Mouse (Mus musculus) forebrain, postnatal 0 days (tissue): ENCODE results near the gene Ccno. TPM values are rescaled to one million over a fixed set of nuclear protein-coding genes. Genes with fewer than 3 reads are reported as not detected.

Experiments
- ATAC-seq: fragments of 200-750 bp; cut with Nextera tagmentation; 2 replicates; pipeline ENCODE4 v1.8.0; 2017; ENCODE audit warnings: mild to moderate bottlenecking, moderate library complexity
- DNase-seq: peaks from one replicate; pipeline ENCODE4 v3.0.0-alpha.2; 2015
- H3K27ac ChIP-seq: fragments of 300-500 bp; sonication (generic); 2 replicates; pipeline ENCODE4 v1.5.1; 2014; ENCODE audit warnings: low read depth, mild to moderate bottlenecking, antibody characterized with exemption, low read length, moderate library complexity, mixed read lengths
- H3K27me3 ChIP-seq: fragments of 300-500 bp; sonication (generic); 2 replicates; pipeline ENCODE4 v1.6.1; 2014; ENCODE audit warnings: mild to moderate bottlenecking, low read length, mixed read lengths; ENCODE audit not compliant: insufficient read depth
- H3K36me3 ChIP-seq: fragments of 300-500 bp; sonication (generic); 2 replicates; pipeline ENCODE4 v1.6.1; 2014; ENCODE audit warnings: mild to moderate bottlenecking, moderate library complexity; ENCODE audit not compliant: insufficient read depth
- H3K4me1 ChIP-seq: fragments of 300-500 bp; sonication (generic); 2 replicates; pipeline ENCODE4 v1.6.1; 2014; ENCODE audit warnings: antibody characterized with exemption; ENCODE audit not compliant: insufficient read depth
- H3K4me2 ChIP-seq: fragments of 300-500 bp; sonication (generic); 2 replicates; pipeline ENCODE4 v1.6.1; 2014; ENCODE audit warnings: low read depth, mild to moderate bottlenecking, moderate library complexity
- H3K4me3 ChIP-seq: fragments of 300-500 bp; sonication (generic); 2 replicates; pipeline ENCODE4 v1.5.1; 2014; ENCODE audit warnings: low read depth, low read length, mixed read lengths
- H3K9ac ChIP-seq: fragments of 300-500 bp; sonication (generic); 2 replicates; pipeline ENCODE4 v1.6.1; 2014; ENCODE audit warnings: mild to moderate bottlenecking
- H3K9me3 ChIP-seq: fragments of 300-500 bp; sonication (generic); 2 replicates; pipeline ENCODE4 v1.6.1; 2016; ENCODE audit warnings: low read length
- CTCF ChIP-seq: sonication (generic); IDR thresholded peaks from 2 replicates; pipeline ENCODE4 v1.5.1; 2016; ENCODE audit warnings: antibody characterized with exemption, control low read depth, low read depth
- WGBS: fragments of 180-500 bp; shearing (Covaris S2); extraction: QIAGEN DNeasy Blood & Tissue Kit; methylation state at CpG from one replicate; pipeline ENCODE4 v1.1.7; 2014; 5-methylcytosine and 5-hydroxymethylcytosine counted together
- polyA plus RNA-seq: library from polyadenylated mRNA; unstranded; fragments of >200 nt; fragmentation: Nextera tagmentation; extraction: Ambion mirVana; gene quantifications from 2 replicates; pipeline ENCODE4 v1.2.1, GENCODE M21; 2015
- total RNA-seq: library from RNA; depleted of rRNA; stranded (reverse); fragments of >200 nt; gene quantifications from 2 replicates; pipeline ENCODE4 v1.2.3, GENCODE M21; 2014

Gene Ccno
- total and polyA plus RNA-seq, 2 experiments from 2014 or later, result 3.0 to 3.3 TPM

DNA sequence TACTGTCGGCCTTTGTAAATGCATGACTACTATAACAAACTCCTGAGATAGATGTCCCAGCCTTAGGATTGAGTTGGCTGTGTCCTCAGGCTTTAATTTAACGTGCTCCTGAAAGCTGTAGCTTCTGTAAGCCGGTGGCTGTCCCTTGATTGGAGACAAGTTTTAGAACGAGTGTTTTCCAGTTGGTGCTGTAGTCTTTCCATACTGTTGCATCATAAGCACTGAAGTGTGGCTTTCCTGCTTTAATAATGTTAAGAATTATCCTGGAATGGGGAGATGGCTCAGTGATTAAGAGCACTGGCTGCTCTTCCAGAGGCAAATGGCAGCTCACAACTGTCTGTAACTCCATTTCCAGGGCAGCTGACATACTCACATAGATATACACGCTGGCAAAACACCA is 20.3 kb upstream of the Ccno start:
- no peak overlapping the region for H3K4me2 ChIP-seq
- WGBS, result 94% methylated on average over 5 of the region's 5 CpGs
- no peak overlapping the region for H3K4me3 ChIP-seq
- no peaks in the 10 kb centered on the region for H3K9me3 ChIP-seq
- DNase-seq (no peak), ATAC-seq (no peak)
- no peaks in the 10 kb centered on the region for H3K27me3 ChIP-seq
- no peaks in the 10 kb centered on the region for H3K4me1 ChIP-seq
- H3K9ac ChIP-seq, result no peak overlapping the region
- no peak overlapping the region for H3K27ac ChIP-seq
- TF ChIP-seq CTCF, result no peak
- H3K36me3 ChIP-seq, result peaks cover 52% of the 10 kb centered on the region

GRCm38 (mm10) chr13:112976720-112977119 is 10.9 kb upstream of the Ccno start:
- ATAC-seq, result no peak
- Histone ChIP-seq H3K4me3 (no peak overlapping the region), H3K27me3 (no peaks in the 10 kb centered on the region; the same call in 1 of the 2 replicates), H3K4me1 (no peaks in the 10 kb centered on the region), H3K36me3 (no peaks in the 10 kb centered on the region), H3K9ac (no peak overlapping the region), H3K9me3 (no peaks in the 10 kb centered on the region), H3K27ac (no peak overlapping the region), H3K4me2 (no peak overlapping the region)
- WGBS, result 44% methylated on average over 10 of the region's 10 CpGs
- no peak for DNase-seq
- no peak for TF ChIP-seq CTCF

GRCm38 (mm10) chr13:112985605-112986450 is 1.8 kb upstream of the Ccno start:
- Histone ChIP-seq H3K4me3 (no peak overlapping the region), H3K36me3 (no peaks in the 10 kb centered on the region), H3K9me3 (no peaks in the 10 kb centered on the region), H3K27ac (no peak overlapping the region), H3K9ac (no peak overlapping the region), H3K27me3 (peaks cover 38% of the 10 kb centered on the region), H3K4me1 (peaks cover 10% of the 10 kb centered on the region), H3K4me2 (0 out of 2 replicates have a peak overlapping the region, but pooled peaks have one; percentile 2)
- no peak for DNase-seq
- WGBS, result 8% methylated on average over 18 of the region's 18 CpGs
- no peak for TF ChIP-seq CTCF
- no peak for ATAC-seq

DNA sequence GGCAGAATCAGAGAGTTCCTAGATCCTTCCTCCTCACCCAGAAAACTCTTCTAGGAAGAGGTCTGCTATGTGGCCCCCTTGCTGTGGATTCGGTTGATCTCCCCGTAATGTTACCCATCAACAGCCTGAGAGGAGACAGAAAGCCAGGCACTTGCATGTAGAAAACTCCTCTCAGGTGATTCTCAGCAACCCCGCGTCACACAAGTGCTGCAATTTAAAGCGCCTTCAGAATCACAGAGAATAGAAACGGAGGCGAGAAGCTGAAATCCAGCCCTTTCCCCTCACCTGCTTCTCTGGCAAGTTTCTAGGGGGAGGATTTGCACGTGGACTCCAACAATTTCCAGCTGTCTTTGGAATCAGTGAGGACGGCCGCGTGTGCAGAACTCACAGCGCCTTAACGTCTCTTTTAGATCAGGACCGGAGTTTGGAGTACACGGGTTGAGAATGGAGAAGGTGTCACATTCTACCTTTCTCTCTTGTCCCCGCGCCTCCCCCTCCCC is 1.1 kb upstream of the Ccno start:
- ATAC-seq (no peak), DNase-seq (no peak)
- Histone ChIP-seq H3K4me3 (0 out of 2 replicates have a peak overlapping the region, but pooled peaks have one; percentile 2), H3K4me2 (0 out of 2 replicates have a peak overlapping the region, but pooled peaks have one; percentile 2), H3K36me3 (no peaks in the 10 kb centered on the region), H3K27me3 (peaks cover 45% of the 10 kb centered on the region), H3K9me3 (no peaks in the 10 kb centered on the region), H3K27ac (no peak overlapping the region), H3K4me1 (peaks cover 10% of the 10 kb centered on the region), H3K9ac (no peak overlapping the region)
- TF ChIP-seq CTCF, result no peak
- WGBS, result 1% methylated on average over 17 of the region's 17 CpGs

GRCm38 (mm10) chr13:112987991-112988390 is 389 bp downstream of the Ccno start:
- Histone ChIP-seq H3K4me1 (peaks cover 10% of the 10 kb centered on the region), H3K27me3 (peaks cover 55% of the 10 kb centered on the region), H3K4me3 (peak overlapping the region; percentile 56), H3K9me3 (no peaks in the 10 kb centered on the region), H3K4me2 (peak overlapping the region; percentile 97), H3K27ac (peak overlapping the region; percentile 45; the same call in 1 of the 2 replicates), H3K36me3 (no peaks in the 10 kb centered on the region), H3K9ac (peak overlapping the region; percentile 43)
- no peak for TF ChIP-seq CTCF
- DNase-seq (peak; percentile 57), ATAC-seq (peak; percentile 38)
- WGBS, result 2% methylated on average over 39 of the region's 39 CpGs

DNA sequence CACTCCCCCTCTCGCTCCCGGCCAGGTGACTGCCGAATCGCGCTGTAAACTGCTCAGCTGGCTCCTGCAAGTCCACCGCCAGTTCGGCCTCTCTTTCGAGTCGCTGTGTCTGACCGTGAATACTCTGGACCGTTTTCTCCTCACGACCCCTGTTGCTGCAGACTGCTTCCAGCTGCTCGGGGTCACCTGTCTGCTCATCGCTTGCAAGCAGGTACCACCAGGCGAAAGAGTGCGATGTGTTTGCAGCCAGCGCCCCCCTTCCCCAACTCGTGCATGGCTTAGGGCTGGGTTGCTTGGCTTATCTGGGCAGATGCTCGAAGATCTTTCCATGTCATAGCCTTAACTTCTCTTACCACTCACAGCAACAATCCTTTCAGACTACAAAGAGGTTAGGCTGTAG is 1.3 kb downstream of the Ccno start:
- no peak overlapping the region for H3K27ac ChIP-seq
- no peak for DNase-seq
- H3K36me3 ChIP-seq, result no peaks in the 10 kb centered on the region
- no peak for ATAC-seq
- WGBS, result 2% methylated on average over 19 of the region's 19 CpGs
- H3K27me3 ChIP-seq, result peaks cover 63% of the 10 kb centered on the region
- H3K9ac ChIP-seq, result no peak overlapping the region
- TF ChIP-seq CTCF, result no peak
- H3K9me3 ChIP-seq, result no peaks in the 10 kb centered on the region
- H3K4me1 ChIP-seq, result peaks cover 10% of the 10 kb centered on the region
- peak overlapping the region; percentile 56 for H3K4me3 ChIP-seq
- H3K4me2 ChIP-seq, result peak overlapping the region; percentile 97

- H3K9me3 ChIP-seq, result no peaks in the 10 kb centered on the region
- no peak overlapping the region; the same call in 1 of the 2 replicates for H3K4me3 ChIP-seq
- no peaks in the 10 kb centered on the region for H3K36me3 ChIP-seq
- 2% methylated on average over 23 of the region's 23 CpGs for WGBS
- TF ChIP-seq CTCF, result no peak
- peaks cover 69% of the 10 kb centered on the region for H3K27me3 ChIP-seq
- ATAC-seq (no peak), DNase-seq (no peak)
- H3K4me2 ChIP-seq, result no peak overlapping the region
- no peak overlapping the region for H3K9ac ChIP-seq
- H3K27ac ChIP-seq, result no peak overlapping the region
- peaks cover 10% of the 10 kb centered on the region for H3K4me1 ChIP-seq
Measured at GRCm38 (mm10) chr13:112989541-112989940, 1.9 kb downstream of the Ccno start.
